Mouse (Mus musculus) megakaryocyte-erythroid progenitor cell, adult 5 weeks (primary cell): ENCODE measurements around the gene Ankmy2. TPM values are rescaled to one million over a fixed set of nuclear protein-coding genes. Genes with fewer than 3 reads are reported as not detected.

Experiments
- polyA plus RNA-seq: library from polyadenylated mRNA; stranded (reverse); fragments of >175 nt; gene quantifications from 2 replicates; pipeline ENCODE4 v1.2.3, GENCODE M21; 2012

Ankmy2 gene
- 1.5 TPM in 2 replicates for polyA plus RNA-seq

GRCm38 (mm10) chr12:36156637-36157303 is at the start of gene Ankmy2:
Gene Ankmy2 (plus strand): TSS chr12:36157114.

GRCm38 (mm10) chr12:36157638-36158308 is 859 bp downstream of the Ankmy2 start, which contains the start of gene Bzw2:
Gene Bzw2 (minus strand): TSS chr12:36158080.

Other genes starting within 250 kb of the Ankmy2 start
- gene Agr3, start 231.5 kb upstream of the Ankmy2 start, polyA plus RNA-seq, result not detected in 2 replicates
- not detected in 2 replicates for gene Agr2, start 164.2 kb upstream of the Ankmy2 start, polyA plus RNA-seq
- 82.0 and 102 TPM in 2 replicates for gene Tspan13, start 114.6 kb upstream of the Ankmy2 start, polyA plus RNA-seq
- 15.0 and 19.2 TPM in 2 replicates for gene Bzw2, start 966 bp downstream of the Ankmy2 start, polyA plus RNA-seq
- gene Lrrc72, start 96.3 kb downstream of the Ankmy2 start, polyA plus RNA-seq, result not detected in 2 replicates
- gene Sostdc1, start 157.0 kb downstream of the Ankmy2 start, polyA plus RNA-seq, result not detected in 2 replicates
- 1.1 and 1.2 TPM in 2 replicates for gene Ispd, start 224.3 kb downstream of the Ankmy2 start, polyA plus RNA-seq
- 0.60 and 0.78 TPM in 2 replicates for gene D630036H23Rik, start 225.1 kb downstream of the Ankmy2 start, polyA plus RNA-seq